Mouse (Mus musculus) intestine, postnatal 0 days (tissue): ENCODE data around the gene Ceacam12. TPM values are rescaled to one million over a fixed set of nuclear protein-coding genes. Genes with fewer than 3 reads are reported as not detected.
"Not testable (repeated sequence)": the region's sequence is repeated elsewhere in the genome, so short reads cannot be mapped to it uniquely, and the experiment has no call there.

Experiments used
- ATAC-seq: fragments of 200-750 bp; cut with Nextera tagmentation; 2 replicates; pipeline ENCODE4 v1.8.0; 2017; ENCODE audit warnings: mild to moderate bottlenecking, moderate TSS enrichment, moderate library complexity
- H3K27ac ChIP-seq: fragments of 300-500 bp; sonication (generic); 2 replicates; pipeline ENCODE4 v1.5.1; 2014; ENCODE audit warnings: mild to moderate bottlenecking, low read depth, low read length, moderate library complexity
- H3K27me3 ChIP-seq: fragments of 300-500 bp; sonication (generic); replicated peaks from 2 replicates; pipeline ENCODE4 v1.6.1; 2014; ENCODE audit warnings: low read length, mixed read lengths; ENCODE audit not compliant: control insufficient read depth, insufficient read depth
- H3K36me3 ChIP-seq: fragments of 300-500 bp; sonication (generic); 2 replicates; pipeline ENCODE4 v1.6.1; 2014; ENCODE audit warnings: mild to moderate bottlenecking, moderate library complexity; ENCODE audit not compliant: control insufficient read depth, insufficient read depth
- H3K4me1 ChIP-seq: fragments of 300-500 bp; sonication (generic); replicated peaks from 2 replicates; pipeline ENCODE4 v1.6.1; 2014; ENCODE audit warnings: antibody characterized with exemption, low read length, mixed read lengths; ENCODE audit not compliant: control insufficient read depth, insufficient read depth
- H3K4me2 ChIP-seq: fragments of 300-500 bp; sonication (generic); replicated peaks from 2 replicates; pipeline ENCODE4 v1.6.1; 2014; ENCODE audit warnings: low read depth, mild to moderate bottlenecking, moderate library complexity
- H3K4me3 ChIP-seq: fragments of 300-500 bp; sonication (generic); 2 replicates; pipeline ENCODE4 v1.5.1; 2014; ENCODE audit warnings: low read depth, low read length
- H3K9ac ChIP-seq: fragments of 300-500 bp; sonication (generic); 2 replicates; pipeline ENCODE4 v1.6.1; 2014; ENCODE audit warnings: mild to moderate bottlenecking, low read depth, low read length
- H3K9me3 ChIP-seq: fragments of 300-500 bp; sonication (generic); 2 replicates; pipeline ENCODE4 v1.6.1; 2016; ENCODE audit warnings: mixed run types; ENCODE audit not compliant: control insufficient read depth
- CTCF ChIP-seq: sonication (generic); IDR thresholded peaks from 2 replicates; pipeline ENCODE4 v1.5.1; 2016; ENCODE audit warnings: low read depth, mild to moderate bottlenecking, control low read depth, antibody characterized with exemption, moderate library complexity
- WGBS: fragments of 180-500 bp; shearing (Covaris S2); extraction: QIAGEN DNeasy Blood & Tissue Kit; methylation state at CpG from one replicate; pipeline ENCODE4 v1.1.7; 2014; 5-methylcytosine and 5-hydroxymethylcytosine counted together
- microRNA-seq: library from miRNA; unstranded; fragments of <30 nt; microRNA quantifications from one replicate; pipeline ENCODE4, GENCODE M21; 2016
- polyA plus RNA-seq: library from polyadenylated mRNA; unstranded; fragments of >200 nt; fragmentation: Nextera tagmentation; extraction: Ambion mirVana; gene quantifications from 2 replicates; pipeline ENCODE4 v1.2.1, GENCODE M21; 2015

Ceacam12 gene
- 0.16 TPM in 1 of 2 replicates, not detected in the other for polyA plus RNA-seq

DNA sequence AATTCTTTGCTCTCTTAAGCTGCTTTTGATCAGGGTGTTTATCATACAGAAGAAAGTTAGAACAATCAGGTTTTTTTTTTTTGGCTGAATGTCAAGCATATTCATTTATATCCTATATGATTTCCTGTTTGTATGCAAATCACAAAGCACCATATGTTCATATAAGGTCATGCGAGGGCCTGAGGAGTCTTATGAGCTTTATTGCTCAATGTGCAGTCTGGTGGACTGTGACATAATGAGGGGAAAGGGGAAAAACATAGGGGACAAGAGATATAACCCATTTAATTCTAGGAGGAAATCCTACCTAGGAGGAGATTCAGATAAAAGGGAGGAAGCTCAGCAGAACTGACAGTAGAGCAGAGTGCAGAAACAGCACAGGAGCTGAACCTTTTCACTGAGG lies at the start of gene Ceacam12:
Gene Ceacam12, plus strand, starts transcription at position 301 of the 400 bp plus-strand sequence.
- WGBS: 72% methylated on average over 1 of the region's 1 CpGs
- H3K27ac ChIP-seq: no peak within 1 kb of the TSS
- H3K4me3 ChIP-seq: no peak within 1 kb of the TSS
- H3K4me2 ChIP-seq: no peak within 1 kb of the TSS
- TF ChIP-seq CTCF: no peak
- H3K4me1 ChIP-seq: no peaks in the 10 kb centered on the region
- H3K27me3 ChIP-seq: no peaks in the 10 kb centered on the region
- no peak within 1 kb of the TSS for H3K9ac ChIP-seq
- ATAC-seq: no peak
- no peaks in the 10 kb centered on the region for H3K9me3 ChIP-seq
- no peaks in the 10 kb centered on the region for H3K36me3 ChIP-seq

GRCm38 (mm10) chr7:18073821-18074220 lies 8.1 kb downstream of the Ceacam12 start:
- not testable (repeated sequence) for H3K9ac ChIP-seq, H3K27me3 ChIP-seq, H3K4me1 ChIP-seq, H3K4me3 ChIP-seq, H3K4me2 ChIP-seq, H3K9me3 ChIP-seq, ATAC-seq, H3K36me3 ChIP-seq, H3K27ac ChIP-seq
- WGBS: 69% methylated on average over 1 of the region's 1 CpGs

DNA sequence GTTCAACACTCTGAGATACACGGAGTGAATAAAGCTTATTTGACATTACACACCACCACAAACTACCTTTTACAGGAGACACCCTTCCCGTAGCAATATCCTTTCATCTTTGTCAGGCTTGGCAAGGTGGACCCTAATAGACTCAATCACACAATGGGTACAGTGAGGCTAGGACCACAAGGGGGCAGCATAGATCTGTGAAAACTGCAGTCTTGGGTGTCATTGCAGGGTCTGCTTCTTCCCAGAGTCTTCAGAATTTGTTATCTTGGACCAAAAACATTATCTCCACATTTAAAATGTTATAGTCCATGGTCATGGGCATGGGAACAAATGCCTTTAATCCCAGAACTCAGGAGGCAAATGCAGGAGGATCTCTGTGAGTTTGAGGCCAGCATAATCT lies 35.1 kb downstream of the Ceacam12 start:
- no peak overlapping the region for H3K27ac ChIP-seq
- H3K4me2 ChIP-seq: no peak overlapping the region
- no peak for ATAC-seq
- H3K9ac ChIP-seq: no peak overlapping the region
- peak; percentile 33 for TF ChIP-seq CTCF
- WGBS: 46% methylated on average over 2 of the region's 2 CpGs
- no peak overlapping the region for H3K4me3 ChIP-seq
- no peaks in the 10 kb centered on the region for H3K4me1 ChIP-seq
- no peaks in the 10 kb centered on the region for H3K9me3 ChIP-seq
- H3K27me3 ChIP-seq: no peaks in the 10 kb centered on the region
- no peaks in the 10 kb centered on the region for H3K36me3 ChIP-seq

Small RNA genes lying within 50 kb of the gene (microRNA-seq; reads per million reads assigned to microRNA genes)
- gene Gm22414: not detected

Other genes starting within 250 kb of the Ceacam12 start
- not detected in 2 replicates for gene Gm5155, start 194.2 kb upstream of the Ceacam12 start, polyA plus RNA-seq
- not detected in 2 replicates for gene Ceacam11, start 93.8 kb upstream of the Ceacam12 start, polyA plus RNA-seq
- gene Ceacam13, start 56.0 kb upstream of the Ceacam12 start, polyA plus RNA-seq: 0.16 TPM in 1 of 2 replicates, not detected in the other
- gene Igfl3, start 110.6 kb downstream of the Ceacam12 start, polyA plus RNA-seq: not detected in 2 replicates
- gene Mill1, start 179.4 kb downstream of the Ceacam12 start, polyA plus RNA-seq: not detected in 2 replicates